Mouse (Mus musculus) ES-CJ7 (cell line): ENCODE measurements around the gene Creg2.

Experiments used
- DNase-seq: peaks from one replicate; pipeline ENCODE4 v3.0.0; 2011; ENCODE audit warnings: low read depth, low spot score

Gene Creg2

GRCm38 (mm10) chr1:39651241-39651548 lies at the start of gene Creg2:
TSS of gene Creg2 (minus strand) at chr1:39651474.
- no peak for DNase-seq

DNA sequence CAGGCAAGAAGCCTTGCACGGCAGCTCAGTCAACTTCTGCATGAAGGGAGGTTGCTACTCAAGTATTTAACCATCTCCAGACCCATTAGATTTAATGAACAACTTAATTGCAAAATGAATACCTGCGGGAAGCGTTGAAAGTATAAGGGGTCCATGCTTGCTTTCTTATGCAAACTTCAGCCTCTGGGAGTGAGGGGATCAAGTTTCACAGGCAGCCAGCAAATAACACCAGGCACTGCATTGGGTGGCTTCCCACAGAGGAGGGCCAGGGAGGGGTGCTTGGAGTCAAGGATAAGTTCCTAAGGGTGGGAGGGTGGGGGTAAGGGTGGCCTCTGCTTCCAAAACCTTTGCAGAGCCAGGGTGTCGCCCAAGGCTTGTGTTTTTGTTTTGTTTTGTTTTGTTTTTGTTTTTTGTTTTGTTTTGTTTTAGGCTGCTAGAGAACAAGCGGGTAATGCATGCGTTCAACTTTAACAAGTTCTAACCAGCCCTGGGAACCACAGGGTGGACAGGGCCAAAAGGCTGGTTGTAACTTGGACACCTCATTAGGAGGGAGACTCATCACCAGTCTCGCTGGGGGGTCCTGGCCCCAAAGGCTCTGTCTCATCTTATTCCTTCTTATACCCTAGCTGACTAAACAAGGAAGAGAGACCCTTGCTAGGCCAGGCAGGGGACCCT lies 49.5 kb upstream of the Creg2 start:
- no peak for DNase-seq

- DNase-seq = no peak
Observed at GRCm38 (mm10) chr1:39698456-39698855, 47.2 kb upstream of the Creg2 start.

DNA sequence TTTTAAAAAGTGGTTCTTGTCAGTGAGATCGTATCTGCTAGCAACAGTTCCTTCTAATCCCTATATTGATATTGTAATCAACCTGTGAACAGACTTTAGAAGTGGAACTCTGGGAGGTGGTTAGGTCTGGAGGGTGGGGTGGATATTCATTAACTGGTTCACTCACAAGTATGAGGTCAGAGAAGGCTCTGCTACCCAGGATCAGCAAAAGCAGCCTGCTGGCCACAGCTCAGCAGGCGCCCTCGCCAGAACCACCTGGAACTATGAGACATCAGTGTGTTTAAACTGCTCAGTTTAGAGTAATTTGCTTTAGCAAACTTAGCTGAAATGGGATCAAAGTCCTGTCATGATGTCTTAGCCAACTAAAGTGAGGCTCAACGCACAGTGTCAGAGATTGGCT lies 43.9 kb upstream of the Creg2 start:
- no peak for DNase-seq

GRCm38 (mm10) chr1:39694756-39695155 lies 43.5 kb upstream of the Creg2 start:
- DNase-seq = no peak

DNA sequence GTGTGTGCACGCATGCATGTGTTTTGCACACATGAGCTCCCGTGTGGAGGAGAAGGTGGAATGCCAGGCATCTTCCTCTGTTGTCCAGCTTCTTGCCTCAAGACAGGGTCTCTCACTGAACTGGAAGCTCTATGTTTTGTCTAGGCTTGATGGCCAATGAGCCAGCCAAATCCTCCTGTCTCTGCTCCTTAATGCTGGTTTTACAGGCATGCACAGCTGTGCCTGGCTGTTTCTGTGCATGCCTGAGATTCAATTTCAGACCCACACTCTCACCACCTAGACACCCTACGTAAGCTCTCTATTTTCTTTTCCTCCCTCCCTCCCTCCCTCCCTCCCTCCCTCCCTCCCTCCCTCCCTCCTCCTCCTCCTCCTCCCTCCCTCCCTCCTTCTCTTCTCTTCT lies 40.7 kb upstream of the Creg2 start:
- DNase-seq = no peak

- DNase-seq = no peak
Observed at GRCm38 (mm10) chr1:39691061-39691460, 39.8 kb upstream of the Creg2 start.

GRCm38 (mm10) chr1:39688573-39688972 lies 37.3 kb upstream of the Creg2 start:
- no peak for DNase-seq

DNA sequence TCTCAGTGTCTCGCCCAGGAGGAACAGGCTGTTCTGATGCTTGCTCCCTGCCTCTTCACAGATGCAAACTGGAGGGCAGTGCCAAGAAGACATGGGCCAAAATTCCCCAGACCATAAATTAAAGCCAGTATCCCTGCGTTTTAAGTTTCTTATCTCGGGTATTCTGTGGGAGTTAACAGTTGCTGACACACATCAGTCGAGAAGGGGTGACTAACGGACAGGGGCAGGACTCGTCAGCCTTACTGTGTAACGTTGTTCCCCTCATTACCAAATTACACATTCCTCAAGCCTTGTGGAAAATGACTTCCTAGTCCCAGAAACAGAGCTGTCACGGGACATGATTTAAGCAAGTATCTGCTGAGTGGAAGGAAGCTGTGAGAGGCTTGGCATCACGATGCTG lies 36.0 kb upstream of the Creg2 start:
- no peak for DNase-seq

GRCm38 (mm10) chr1:39685841-39686240 lies 34.6 kb upstream of the Creg2 start:
- peak; percentile 79 for DNase-seq

DNA sequence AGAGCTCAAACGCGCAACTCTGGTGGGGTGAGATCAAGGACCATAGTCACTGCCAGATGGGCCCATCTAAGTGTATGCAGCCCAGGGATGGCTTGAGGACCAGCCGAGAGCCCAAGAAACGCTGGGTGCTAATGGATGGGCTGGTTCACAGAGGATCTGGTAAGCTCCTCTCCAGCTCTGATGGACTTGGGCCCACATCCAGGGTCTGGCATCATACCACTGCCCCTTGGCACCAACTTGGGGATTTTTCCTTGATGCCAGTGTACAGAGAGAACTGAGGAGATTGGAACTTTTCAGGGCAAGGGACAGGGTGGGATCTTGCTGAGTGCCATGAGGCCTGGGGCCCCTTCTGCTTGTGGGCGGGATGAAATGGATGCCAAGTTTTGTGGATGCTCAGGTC lies 30.4 kb upstream of the Creg2 start:
- DNase-seq = no peak

DNA sequence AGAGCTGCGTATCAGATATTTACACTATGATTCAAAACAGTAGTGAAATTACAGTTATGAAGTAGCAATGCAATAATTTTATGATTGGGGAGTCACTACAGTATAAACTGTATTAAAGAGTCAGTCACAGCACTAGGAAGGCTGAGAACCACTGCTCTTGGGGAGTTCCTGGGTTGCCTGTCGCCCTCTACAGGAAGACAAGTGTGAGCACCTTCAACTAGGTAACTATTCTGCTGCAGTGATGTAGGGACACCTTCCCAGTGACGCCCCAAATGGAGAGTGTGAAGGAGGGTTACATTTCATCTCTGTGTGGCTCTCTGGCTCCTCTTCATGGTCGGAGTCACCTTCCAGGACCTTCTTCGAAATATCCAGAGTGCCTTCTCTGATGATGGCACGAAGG lies 29.3 kb upstream of the Creg2 start:
- DNase-seq = peak; percentile 55

GRCm38 (mm10) chr1:39678883-39679282 lies 27.6 kb upstream of the Creg2 start:
- no peak for DNase-seq

- no peak for DNase-seq
Observed at GRCm38 (mm10) chr1:39676221-39676876, 25.1 kb upstream of the Creg2 start.

DNA sequence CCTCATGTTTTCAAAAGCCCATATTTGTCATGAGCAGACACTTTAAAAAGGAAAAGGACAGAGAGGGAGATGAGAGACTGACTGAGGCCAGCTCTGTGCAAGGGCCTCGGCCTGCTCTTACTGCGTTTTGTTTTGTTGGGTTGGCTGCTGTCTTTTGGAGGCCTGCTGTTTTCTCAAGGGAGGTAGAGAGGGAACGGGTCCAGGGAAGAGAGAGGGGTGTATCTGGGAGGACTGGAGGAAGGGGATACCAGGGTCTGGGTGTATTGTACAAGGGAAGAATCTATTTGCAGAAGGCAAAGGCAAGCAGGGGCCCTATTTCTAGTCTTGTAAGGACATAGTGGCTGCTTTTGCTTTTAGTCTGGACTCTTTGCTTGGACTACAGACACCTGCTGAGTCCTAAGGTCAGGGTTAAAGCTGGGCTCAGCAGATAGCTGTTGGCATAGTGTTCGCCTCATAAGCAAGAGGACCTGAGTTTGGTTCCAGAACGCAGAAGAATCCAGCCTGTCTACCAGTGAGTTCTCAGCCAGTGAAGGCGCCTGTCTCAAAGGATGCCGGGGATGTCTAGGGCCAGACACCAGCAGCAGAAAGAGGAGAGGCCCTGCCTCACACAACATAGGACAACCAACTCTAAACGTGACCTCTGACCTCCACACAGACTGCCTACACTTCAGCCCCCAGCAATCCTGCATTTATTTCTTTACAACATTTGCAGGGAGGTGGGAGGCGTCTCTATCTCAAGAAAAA lies 21.3 kb upstream of the Creg2 start:
- no peak for DNase-seq

GRCm38 (mm10) chr1:39670211-39670935 lies 19.1 kb upstream of the Creg2 start:
- DNase-seq = no peak

GRCm38 (mm10) chr1:39666751-39667252 lies 15.5 kb upstream of the Creg2 start:
- DNase-seq = no peak

DNA sequence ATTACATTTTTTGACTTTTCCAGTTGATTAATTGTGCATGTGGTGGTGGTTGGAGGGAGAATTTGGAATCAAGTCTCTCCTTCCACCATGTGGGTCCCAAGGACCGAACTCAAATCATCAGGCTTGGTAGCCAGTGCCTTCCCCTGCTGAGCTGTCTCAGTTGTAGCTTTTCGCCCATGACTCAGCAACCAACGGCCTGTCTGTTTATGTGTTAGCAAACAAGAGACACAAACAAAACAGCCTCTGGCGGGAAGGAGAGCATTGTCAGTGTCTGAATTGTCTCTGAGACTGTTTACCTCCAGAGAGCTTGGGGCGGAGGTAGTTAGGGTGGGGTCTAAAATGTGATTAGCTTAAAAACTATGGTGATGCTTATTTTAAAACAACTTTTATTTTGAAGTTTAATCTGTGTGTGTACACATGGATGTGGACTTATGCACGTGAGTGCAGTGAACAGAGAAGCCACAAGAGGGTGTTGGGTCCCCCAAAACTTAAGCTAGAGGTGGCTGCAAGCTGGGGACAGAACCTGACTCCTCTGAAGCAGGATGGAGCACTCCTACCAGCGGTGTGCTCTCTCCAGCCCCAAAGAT lies 12.9 kb upstream of the Creg2 start:
- peak; percentile 24 for DNase-seq

GRCm38 (mm10) chr1:39663050-39663449 lies 11.8 kb upstream of the Creg2 start:
- DNase-seq = no peak

DNA sequence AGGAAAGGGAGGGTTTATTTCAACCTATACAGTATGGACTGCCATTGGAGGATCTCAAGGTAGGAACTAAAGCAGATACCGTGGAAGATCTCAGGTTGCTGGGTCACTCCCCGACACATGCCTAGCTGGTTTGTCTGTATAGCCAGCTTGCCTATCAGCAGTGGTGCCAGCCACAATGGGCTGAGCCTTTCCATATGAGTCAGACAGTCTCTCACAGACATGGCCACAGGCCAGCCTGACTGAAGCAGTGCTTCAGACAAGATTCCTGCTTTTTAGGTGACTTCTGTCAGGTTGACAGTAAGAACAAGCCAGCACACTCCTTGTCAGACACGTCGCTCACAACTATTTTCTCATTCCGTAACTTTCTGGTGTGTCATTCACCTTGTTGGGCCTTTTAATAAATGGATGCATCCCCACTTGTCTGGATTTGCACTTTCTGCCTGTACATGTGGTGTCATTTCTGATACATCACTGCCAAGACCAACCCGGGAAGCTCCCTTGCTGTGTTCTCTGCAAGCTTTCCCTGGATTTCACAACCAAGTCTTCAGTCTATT lies 5.8 kb upstream of the Creg2 start:
- DNase-seq = no peak

- DNase-seq = peak; percentile 34
Observed at GRCm38 (mm10) chr1:39654901-39655300, 3.6 kb upstream of the Creg2 start.
